Mouse (Mus musculus): ENCODE data around the gene Kcnh4. TPM values are rescaled to one million over a fixed set of nuclear protein-coding genes. Genes with fewer than 3 reads are reported as not detected.

Gene Kcnh4
- total RNA-seq, 2 experiments from 2014 or later: 10.2 to 16.6 TPM

- intact Hi-C loops (cut with DNase I): no loop called here
- DNase-seq (ENCODE audit: low spot score in 2 of 2): no peak
These were observed 22.5 kb downstream of the Kcnh4 start for GRCm38 (mm10) chr11:100737105-100737733.

DNA sequence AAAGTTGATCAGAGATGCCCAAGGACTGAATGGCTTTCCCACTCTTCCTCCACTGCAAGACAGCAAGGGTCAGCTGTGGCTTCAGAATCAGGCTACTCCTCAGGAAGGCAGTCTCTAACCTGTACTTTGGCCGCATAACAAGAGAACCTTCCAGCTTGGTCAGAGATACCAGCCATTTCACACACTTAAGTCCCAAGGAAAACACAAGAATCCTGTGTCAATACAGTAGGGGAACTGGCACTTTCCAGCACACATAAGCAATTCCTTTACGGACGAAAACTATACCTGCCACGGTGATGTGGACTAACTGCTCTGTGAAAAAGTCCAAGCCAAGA lies 23.0 kb downstream of the Kcnh4 start:
- intact Hi-C loops (cut with DNase I): no loop called here
- no peak for DNase-seq (ENCODE audit: low spot score in 2 of 2)

DNA sequence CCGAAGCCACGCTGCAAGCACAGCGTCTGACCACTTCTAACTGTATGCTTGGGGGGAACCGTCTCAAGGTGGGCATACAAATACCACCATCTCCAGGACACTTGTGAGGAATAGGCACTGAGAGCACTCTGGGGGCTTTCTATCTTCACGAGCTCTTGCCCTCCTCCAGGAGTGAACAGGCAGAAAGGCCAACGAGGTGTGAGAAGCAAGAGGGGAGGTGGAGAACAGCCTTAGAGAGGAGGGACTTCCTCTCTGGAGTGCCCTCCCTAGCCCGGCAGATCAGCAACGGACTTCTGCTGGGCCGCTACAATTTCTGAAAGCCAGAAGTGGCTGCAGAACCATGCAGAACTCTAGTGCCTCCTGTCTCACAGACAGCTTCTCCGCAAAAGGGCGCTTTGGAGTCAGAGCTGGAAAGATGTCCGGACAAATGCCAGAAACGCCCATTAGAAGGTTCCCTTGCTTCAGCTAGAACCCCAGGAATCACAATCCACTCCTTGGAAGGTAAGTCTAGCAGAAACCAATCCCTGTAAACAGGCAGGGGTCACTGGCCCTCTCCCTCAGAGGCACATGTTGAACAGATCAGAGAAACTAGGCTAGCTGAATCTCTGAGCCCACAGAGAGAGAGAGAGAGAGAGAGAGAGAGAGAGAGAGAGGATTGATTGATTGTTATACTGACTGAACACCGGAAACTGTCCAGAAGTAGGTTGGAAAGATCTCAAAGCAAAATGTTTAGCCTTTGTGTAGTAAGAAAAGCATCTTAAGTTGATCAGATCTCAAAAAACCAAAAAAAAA lies 23.6 kb downstream of the Kcnh4 start:
- no peak for DNase-seq (ENCODE audit: low spot score in 2 of 2)
- intact Hi-C loops (cut with DNase I): no loop called here

GRCm38 (mm10) chr11:100735134-100735865 lies 24.4 kb downstream of the Kcnh4 start:
- intact Hi-C loops (cut with DNase I): no loop called here
- no peak for DNase-seq (ENCODE audit: low spot score in 2 of 2)

DNA sequence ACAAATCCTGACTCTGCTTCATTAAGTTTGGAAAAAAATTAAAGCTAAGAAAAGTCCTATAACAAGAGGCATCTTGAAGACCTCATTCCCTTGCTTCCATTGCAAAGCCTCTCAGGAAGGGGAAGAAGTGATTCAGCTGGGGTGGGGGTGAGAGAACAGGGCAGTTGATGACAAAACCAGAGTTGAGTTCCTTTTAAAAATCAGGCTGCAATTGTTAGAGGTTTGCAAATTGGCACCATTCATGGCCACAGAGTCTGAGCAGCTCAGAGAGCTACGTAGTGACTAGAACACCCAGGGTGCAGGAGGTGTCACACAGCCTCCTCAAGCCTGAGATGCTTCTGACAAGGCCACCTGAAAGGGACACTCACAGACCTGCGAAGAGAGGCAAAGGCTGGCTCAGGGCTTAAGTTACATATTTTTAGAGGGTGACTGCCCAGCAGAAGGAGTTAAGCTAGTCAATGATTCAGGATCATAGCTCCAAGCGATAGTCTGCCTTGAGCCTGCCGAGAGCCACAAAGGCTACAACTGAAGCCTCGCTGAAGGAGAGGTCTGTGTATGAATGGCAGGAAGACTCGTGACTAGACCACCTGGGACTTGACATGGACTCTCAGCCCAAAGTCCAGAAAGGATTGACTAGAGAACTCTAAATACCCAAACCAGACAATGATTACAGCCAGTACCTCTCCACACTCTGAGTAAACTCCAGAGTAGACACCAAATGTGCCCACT lies 29.1 kb downstream of the Kcnh4 start:
- intact Hi-C loops (cut with DNase I): no loop called here

GRCm38 (mm10) chr11:100729976-100730375 lies 29.8 kb downstream of the Kcnh4 start:
- intact Hi-C loops (cut with DNase I): no loop called here
- DNase-seq (ENCODE audit: low spot score in 2 of 2): no peak

More for the DNA sequence above, 29.1 kb downstream of the Kcnh4 start:
- no peak for DNase-seq (ENCODE audit: low spot score in 2 of 2)

- intact Hi-C loops (cut with DNase I): no loop called here
- no peak for DNase-seq (ENCODE audit: low spot score in 2 of 2)
These were observed 31.1 kb downstream of the Kcnh4 start for GRCm38 (mm10) chr11:100728601-100729000.

DNA sequence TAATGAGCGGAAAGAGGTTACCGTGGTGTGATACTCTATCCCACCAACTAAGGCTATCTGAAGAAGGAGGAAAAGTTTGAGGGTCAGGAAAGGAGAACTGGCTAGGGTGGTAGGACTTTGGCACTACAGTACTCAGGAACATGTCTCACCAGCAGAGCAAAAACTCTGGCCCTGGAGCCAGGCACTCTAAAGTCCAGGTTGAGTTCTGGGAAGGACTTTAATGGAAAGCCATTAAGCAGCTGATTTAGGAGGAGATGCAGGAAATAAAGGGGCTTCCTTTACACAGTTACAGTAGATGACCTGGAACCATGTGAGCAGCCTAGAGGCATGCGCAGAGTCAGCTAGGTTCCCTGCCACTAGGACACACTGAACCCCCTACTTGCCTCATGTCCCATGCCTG lies 32.5 kb downstream of the Kcnh4 start:
- intact Hi-C loops (cut with DNase I): no loop called here
- DNase-seq (ENCODE audit: low spot score in 2 of 2): no peak

GRCm38 (mm10) chr11:100724919-100725512 lies 34.7 kb downstream of the Kcnh4 start:
- intact Hi-C loops (cut with DNase I): no loop called here
- no peak for DNase-seq (ENCODE audit: low spot score in 2 of 2)

DNA sequence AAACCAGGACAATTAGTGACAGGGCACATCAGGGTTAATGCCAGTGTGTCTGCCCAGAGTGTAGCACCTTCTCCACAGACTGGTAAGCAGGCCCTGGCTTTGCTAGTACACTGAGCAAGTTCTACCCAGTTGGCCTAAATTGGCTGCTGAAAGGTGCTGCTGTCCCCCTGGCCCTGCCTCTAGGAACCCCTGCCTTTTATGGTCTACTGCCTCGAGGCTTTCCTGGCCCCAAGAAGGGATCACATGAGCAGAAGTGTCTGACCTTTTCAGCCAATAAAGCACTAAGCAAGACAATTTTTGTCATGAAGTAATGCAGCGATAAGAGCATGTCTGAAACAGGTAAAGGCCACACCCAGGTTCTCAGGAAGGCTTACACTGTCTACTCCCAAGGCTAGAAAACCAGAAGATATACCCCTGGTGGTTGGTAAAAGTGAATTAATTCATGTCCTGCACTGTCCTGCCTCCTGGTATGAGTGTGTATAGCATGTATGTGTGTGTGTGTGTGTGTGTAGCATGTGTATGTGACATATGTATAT lies 37.2 kb downstream of the Kcnh4 start:
- no peak for DNase-seq (ENCODE audit: low spot score in 2 of 2)
- intact Hi-C loops (cut with DNase I): no loop called here

DNA sequence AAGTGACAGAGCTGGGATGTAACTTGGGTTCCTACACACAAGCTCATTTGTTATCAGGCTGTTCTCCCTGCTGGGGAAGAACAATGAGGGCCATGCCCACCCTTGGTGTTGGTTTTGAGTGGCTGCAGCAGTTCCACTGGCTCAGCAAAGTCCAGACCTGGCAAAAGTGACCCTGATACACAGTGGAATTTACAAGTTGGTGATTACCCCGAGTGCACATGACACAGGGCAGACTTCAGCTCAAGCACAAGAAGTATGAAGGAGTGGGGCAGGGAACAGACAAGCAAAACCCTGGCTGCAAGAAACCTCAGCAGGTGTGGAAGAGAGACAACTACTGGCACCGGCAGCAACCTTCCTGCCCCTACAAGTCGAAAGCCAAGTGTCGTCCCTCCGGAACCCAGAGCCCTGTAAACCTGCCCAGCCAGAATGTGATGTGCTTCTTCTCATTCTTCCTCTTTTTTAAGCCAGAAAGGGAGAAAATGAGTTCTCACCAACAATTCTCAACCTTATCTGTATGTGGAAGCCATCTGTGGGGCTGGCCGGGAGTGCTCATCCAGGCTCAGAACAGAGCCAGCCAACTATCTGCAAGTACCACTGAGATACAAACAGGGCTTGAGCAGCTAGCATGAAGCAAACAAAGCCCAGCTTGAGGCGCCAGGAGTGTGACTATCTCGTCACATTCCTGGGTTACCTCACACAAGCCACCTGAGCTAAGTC lies 37.8 kb downstream of the Kcnh4 start:
- no peak for DNase-seq (ENCODE audit: low spot score in 2 of 2)
- intact Hi-C loops (cut with DNase I): no loop called here

DNA sequence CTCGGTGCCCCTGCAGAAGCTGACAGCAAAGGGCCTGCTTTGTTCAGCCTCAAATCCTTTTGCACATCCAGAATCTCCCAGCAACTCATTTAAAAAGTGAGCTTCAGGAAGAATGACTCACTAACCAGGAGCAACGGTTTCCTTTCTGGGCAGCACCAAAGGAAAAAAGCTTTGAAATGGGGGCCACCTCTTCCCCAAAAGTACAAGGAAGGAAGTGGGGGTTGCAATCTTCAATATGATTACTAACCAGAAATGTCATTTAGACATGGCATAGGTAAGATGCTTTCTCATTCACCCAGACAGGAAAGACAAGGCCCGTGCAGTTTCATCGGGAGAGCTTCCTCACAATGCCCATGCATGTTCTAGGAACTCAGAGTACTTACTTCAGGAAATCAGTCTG lies 38.5 kb downstream of the Kcnh4 start:
- intact Hi-C loops (cut with DNase I): no loop called here
- peak in 1 of 2 experiments; percentile 57 for DNase-seq (ENCODE audit: low spot score in 2 of 2)

DNA sequence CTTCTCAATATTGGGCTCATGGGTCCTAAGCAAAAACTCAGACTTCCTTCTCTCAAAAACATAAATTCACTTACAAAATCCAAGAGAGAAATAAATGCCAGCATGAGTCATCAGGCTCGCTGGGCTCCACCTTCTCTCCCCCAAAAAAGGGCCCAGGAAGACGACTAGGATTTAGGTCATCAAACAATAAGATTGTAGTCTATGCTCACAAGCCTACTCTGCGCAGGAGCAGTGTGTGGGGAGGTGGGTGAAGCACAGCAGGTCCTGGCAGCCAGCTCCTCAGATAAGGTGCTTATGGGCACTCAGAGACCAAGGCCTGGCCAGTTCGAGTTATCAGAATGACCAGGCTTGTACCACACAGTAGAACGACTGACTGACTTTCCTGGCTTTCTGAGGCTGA lies 39.4 kb downstream of the Kcnh4 start:
- peak in 1 of 2 experiments; percentile 76 for DNase-seq (ENCODE audit: low spot score in 2 of 2)
- intact Hi-C loops (cut with DNase I): no loop called here

DNA sequence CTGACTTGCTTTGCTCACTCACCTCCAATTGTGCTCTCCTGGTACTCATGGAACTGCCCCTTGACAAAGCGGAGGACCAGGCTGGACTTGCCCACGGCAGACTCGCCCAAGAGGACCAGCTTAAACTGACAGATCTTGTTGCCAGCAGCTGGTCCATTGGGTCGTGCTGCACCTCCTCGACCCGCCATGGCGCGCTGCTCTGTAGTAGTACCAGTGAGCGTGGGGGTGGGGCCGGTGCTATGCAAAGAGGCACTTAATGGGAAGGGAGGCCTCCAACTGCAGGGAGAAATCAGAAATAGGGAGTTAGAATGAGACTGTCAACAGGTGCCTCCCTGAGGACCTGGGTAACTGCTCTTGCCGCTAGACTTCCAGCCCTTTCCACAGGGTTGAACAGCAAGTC lies 39.8 kb downstream of the Kcnh4 start:
- intact Hi-C loops (cut with DNase I): loop anchor here (1.0 kb wide), 1 partner anchor 39 kb away; the partner anchor contains the start of gene Kcnh4
- DNase-seq (ENCODE audit: low spot score in 2 of 2): no peak

- intact Hi-C loops (cut with DNase I): loop anchor here (1.0 kb wide), 1 partner anchor 40 kb away; the partner anchor contains the start of gene Kcnh4
- DNase-seq (ENCODE audit: low spot score in 2 of 2): peak in 1 of 2 experiments; percentile 79
These were observed 40.4 kb downstream of the Kcnh4 start for GRCm38 (mm10) chr11:100719312-100719711.

DNA sequence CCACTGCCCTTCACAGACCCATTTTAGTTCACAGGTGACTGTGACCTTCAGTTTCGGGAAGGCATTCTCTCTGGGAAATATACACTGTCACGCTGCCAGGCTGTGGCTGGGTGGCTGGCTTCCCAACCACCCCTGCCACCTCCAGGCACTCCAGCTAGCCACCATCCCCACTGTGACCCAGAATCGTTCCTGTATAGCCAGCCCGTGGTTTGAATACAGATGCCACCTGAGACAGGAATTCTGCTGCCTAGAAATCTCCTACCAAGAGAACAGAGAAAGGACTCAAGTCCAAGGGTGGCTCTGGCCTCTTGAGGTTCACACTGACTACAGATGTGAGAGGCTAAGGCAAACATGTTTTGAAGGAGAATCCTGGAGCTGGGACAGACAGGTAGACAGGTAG lies 40.9 kb downstream of the Kcnh4 start:
- no peak for DNase-seq (ENCODE audit: low spot score in 2 of 2)
- intact Hi-C loops (cut with DNase I): loop anchor here (1.0 kb wide), 1 partner anchor 40 kb away; the partner anchor contains the start of gene Kcnh4

- no peak for DNase-seq (ENCODE audit: low spot score in 2 of 2)
- intact Hi-C loops (cut with DNase I): no loop called here
These were observed 41.3 kb downstream of the Kcnh4 start for GRCm38 (mm10) chr11:100718462-100718861.

GRCm38 (mm10) chr11:100716649-100717048 lies 43.1 kb downstream of the Kcnh4 start:
- peak in 1 of 2 experiments; percentile 72 for DNase-seq (ENCODE audit: low spot score in 2 of 2)
- intact Hi-C loops (cut with DNase I): loop anchor here (1.0 kb wide), 1 partner anchor 238 kb away; no protein-coding TSS in a partner anchor

All from left cerebral cortex, postnatal 25 days (tissue).